Mouse (Mus musculus): Measurements from ENCODE around the gene Nptn. TPM values are rescaled to one million over a fixed set of nuclear protein-coding genes. Genes with fewer than 3 reads are reported as not detected.

The Nptn gene
- 208 and 221 TPM in 2 replicates for polyA plus RNA-seq (2012; rRNA removed)

DNA sequence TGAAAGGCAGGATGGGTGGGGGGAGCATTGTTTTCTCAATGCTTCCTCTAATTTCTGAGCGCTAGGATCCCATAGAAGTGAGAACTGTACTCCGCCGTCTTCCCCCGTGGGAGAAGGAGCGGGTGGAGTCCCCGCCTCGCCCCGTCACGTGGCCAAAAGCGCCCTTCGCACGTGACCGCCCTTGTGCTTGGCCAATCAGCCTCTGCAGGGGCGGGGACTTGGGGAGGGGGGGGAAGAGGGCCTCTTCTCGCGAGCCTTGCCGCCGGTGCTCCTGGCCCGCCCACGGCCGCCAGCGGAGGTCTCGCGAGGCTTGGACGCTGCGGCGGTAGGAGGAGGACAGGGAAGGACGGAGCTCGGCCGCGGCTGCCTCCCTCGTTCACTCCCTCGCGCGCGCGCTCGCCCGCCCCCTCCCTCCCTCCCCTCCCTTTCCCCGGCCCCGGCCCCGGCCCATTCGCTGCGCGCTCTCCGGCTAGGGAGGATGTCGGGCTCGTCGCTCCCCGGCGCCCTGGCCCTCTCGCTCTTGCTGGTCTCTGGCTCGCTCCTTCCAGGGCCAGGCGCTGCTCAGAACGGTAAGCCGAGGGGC is at the start of gene Nptn:
TSS of gene Nptn (plus strand) at position 283 of the 583 bp plus-strand sequence.
- DNase-seq (ENCODE audit: low read depth in 1 of 2, low spot score in 2 of 2) = peak; percentile 96 to 97
- peak within 1 kb of the TSS; percentile 92 for H3K27ac ChIP-seq (ENCODE audit: insufficient read depth, low read length)
- H3K4me1 ChIP-seq (ENCODE audit: control insufficient read depth, insufficient read depth, insufficient read length) = no peaks in the 10 kb centered on the region; the same call in 1 of the 2 replicates
- H3K27me3 ChIP-seq (ENCODE audit: control insufficient read depth, insufficient read depth, low read length) = no peaks in the 10 kb centered on the region
- peak within 1 kb of the TSS; percentile 91 for H3K4me3 ChIP-seq (ENCODE audit: extremely low read depth, insufficient read depth, insufficient read length)
- WGBS = under 1% methylated on average over 36 of the region's 56 CpGs
- TF ChIP-seq CTCF (IDR thresholded peaks at IDR 0.05; ENCODE audit: extremely low read depth, insufficient read depth, insufficient read length, insufficient replicate concordance) (no peak), POLR2A (IDR thresholded peaks at IDR 0.05; ENCODE audit: low read depth, low read length) (peak; percentile 86)
- H3K36me3 ChIP-seq (ENCODE audit: control insufficient read depth, insufficient read depth, low read length) = no peaks in the 10 kb centered on the region

DNA sequence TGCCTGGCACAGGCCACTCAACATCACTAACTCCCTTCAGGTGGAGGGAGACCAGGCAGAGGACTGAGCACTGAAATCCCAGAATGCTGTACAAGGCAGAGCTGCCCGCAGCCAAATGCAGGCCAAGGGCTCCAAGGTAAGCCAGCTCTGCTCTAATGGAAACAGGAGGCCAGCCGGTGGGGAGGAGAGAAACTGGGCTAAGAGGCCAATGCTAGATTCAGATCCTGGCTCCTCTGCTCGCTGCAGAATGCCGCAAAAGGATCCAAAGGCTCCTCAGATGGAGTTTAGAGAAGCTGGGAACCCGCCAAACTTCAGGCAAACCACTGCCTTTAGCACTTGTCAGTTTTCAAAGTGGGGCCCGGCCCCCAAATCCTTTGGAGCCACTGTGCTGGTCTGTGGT is 48.7 kb upstream of the Nptn start:
- Histone ChIP-seq H3K4me3 (ENCODE audit: extremely low read depth, insufficient read depth, insufficient read length) (no peak overlapping the region), H3K36me3 (ENCODE audit: control insufficient read depth, insufficient read depth, low read length) (no peaks in the 10 kb centered on the region), H3K27ac (ENCODE audit: insufficient read depth, low read length) (no peak overlapping the region), H3K27me3 (ENCODE audit: control insufficient read depth, insufficient read depth, low read length) (no peaks in the 10 kb centered on the region), H3K4me1 (ENCODE audit: control insufficient read depth, insufficient read depth, insufficient read length) (peaks cover 23% of the 10 kb centered on the region)
- TF ChIP-seq CTCF (IDR thresholded peaks at IDR 0.05; ENCODE audit: extremely low read depth, insufficient read depth, insufficient read length, insufficient replicate concordance) = no peak
- no peak for TF ChIP-seq POLR2A (IDR thresholded peaks at IDR 0.05; ENCODE audit: low read depth, low read length)
- 91% methylated on average over 6 of the region's 6 CpGs for WGBS
- no peak for DNase-seq (ENCODE audit: low read depth in 1 of 2, low spot score in 2 of 2)

DNA sequence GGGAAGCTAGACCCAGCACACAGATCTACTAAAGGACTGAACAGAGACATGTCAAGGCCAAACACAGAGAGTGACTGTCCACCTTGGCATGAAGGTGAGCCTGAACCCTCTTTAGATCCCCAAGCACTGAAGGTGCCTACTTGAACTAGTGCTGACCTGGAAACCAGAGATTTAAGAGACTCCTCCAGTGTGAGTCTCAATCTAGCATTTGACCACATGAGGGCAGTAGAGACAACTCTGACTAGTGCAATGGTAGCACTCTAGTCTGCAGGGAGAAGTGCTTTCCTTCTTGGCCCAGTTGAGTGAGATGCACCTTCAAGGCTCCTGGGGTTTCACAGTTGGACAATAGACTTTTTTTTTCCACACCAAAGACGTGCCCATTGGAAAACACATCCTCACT is 47.3 kb upstream of the Nptn start:
- 45% methylated on average over 1 of the region's 1 CpGs for WGBS
- H3K27me3 ChIP-seq (ENCODE audit: control insufficient read depth, insufficient read depth, low read length) = no peaks in the 10 kb centered on the region
- H3K4me1 ChIP-seq (ENCODE audit: control insufficient read depth, insufficient read depth, insufficient read length) = peaks cover 25% of the 10 kb centered on the region
- no peak overlapping the region for H3K27ac ChIP-seq (ENCODE audit: insufficient read depth, low read length)
- DNase-seq (ENCODE audit: low read depth in 1 of 2, low spot score in 2 of 2) = peak; percentile 58 to 59
- no peaks in the 10 kb centered on the region for H3K36me3 ChIP-seq (ENCODE audit: control insufficient read depth, insufficient read depth, low read length)
- H3K4me3 ChIP-seq (ENCODE audit: extremely low read depth, insufficient read depth, insufficient read length) = no peak overlapping the region
- no peak for TF ChIP-seq CTCF (IDR thresholded peaks at IDR 0.05; ENCODE audit: extremely low read depth, insufficient read depth, insufficient read length, insufficient replicate concordance)
- TF ChIP-seq POLR2A (IDR thresholded peaks at IDR 0.05; ENCODE audit: low read depth, low read length) = no peak

DNA sequence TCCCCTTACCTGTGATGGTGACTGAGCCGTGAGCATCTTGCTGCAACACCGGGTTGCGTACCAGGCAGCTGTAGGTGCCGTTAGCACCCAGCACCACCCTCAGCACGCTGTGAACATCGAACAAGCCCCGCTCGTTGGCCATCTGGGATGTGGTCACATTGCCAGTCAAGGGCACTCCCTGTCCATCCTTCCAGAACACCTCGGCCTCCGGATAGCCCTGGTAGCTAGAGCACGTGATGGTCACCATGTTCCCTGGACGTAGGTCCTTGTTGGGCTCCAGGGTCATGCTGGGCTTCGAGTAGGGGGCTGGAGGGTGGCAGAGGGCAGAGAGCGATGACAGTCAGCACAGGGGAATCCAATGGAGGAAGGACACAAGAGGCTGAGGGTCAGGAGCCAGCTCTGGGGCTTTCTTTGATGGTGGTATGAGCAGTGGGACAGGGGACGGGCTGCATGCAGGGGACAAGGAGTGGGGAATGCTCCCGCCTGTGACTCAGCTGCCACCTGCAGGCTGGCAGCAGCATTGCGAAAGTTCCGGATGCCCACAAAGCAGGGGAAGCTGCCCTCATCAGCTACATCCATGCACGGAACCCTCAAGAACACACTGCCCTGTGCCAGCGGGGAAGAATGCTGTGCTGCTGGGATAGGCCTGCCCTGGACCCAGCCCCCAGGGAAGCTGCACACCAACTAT is 46.4 kb upstream of the Nptn start:
- Histone ChIP-seq H3K36me3 (ENCODE audit: control insufficient read depth, insufficient read depth, low read length) (no peaks in the 10 kb centered on the region), H3K27me3 (ENCODE audit: control insufficient read depth, insufficient read depth, low read length) (no peaks in the 10 kb centered on the region), H3K27ac (ENCODE audit: insufficient read depth, low read length) (no peak overlapping the region), H3K4me3 (ENCODE audit: extremely low read depth, insufficient read depth, insufficient read length) (no peak overlapping the region; the same call in 1 of the 2 replicates), H3K4me1 (ENCODE audit: control insufficient read depth, insufficient read depth, insufficient read length) (peaks cover 25% of the 10 kb centered on the region)
- no peak for TF ChIP-seq POLR2A (IDR thresholded peaks at IDR 0.05; ENCODE audit: low read depth, low read length)
- TF ChIP-seq CTCF (IDR thresholded peaks at IDR 0.05; ENCODE audit: extremely low read depth, insufficient read depth, insufficient read length, insufficient replicate concordance) = peak; percentile 89
- peak in 1 of 2 experiments; percentile 57 for DNase-seq (ENCODE audit: low read depth in 1 of 2, low spot score in 2 of 2)
- 64% methylated on average over 20 of the region's 20 CpGs for WGBS

DNA sequence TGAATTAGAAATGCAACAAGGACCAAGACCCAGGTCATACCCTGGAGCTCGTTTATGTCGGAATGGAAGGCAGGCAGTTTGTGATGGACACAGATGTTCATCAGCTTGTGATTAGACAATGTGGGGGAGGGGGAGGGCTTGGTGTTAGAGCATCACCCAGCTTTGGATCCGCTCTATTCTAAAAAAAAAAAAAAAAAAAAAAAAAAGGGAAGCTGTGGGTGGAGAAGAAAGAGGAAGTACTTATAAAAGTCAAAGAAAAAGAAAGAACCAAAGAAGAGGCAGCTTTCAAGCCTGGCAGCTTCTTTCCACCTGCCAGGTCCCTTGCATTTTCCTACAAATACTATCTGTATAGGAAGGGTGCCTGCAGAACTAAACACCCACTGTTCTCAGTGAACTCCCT is 44.3 kb upstream of the Nptn start:
- no peaks in the 10 kb centered on the region for H3K36me3 ChIP-seq (ENCODE audit: control insufficient read depth, insufficient read depth, low read length)
- WGBS = 2% methylated on average over 3 of the region's 3 CpGs
- DNase-seq (ENCODE audit: low read depth in 1 of 2, low spot score in 2 of 2) = peak; percentile 26 to 68
- H3K4me3 ChIP-seq (ENCODE audit: extremely low read depth, insufficient read depth, insufficient read length) = peak overlapping the region; percentile 39; the same call in 1 of the 2 replicates
- no peaks in the 10 kb centered on the region for H3K27me3 ChIP-seq (ENCODE audit: control insufficient read depth, insufficient read depth, low read length)
- peak overlapping the region; percentile 60 for H3K27ac ChIP-seq (ENCODE audit: insufficient read depth, low read length)
- TF ChIP-seq CTCF (IDR thresholded peaks at IDR 0.05; ENCODE audit: extremely low read depth, insufficient read depth, insufficient read length, insufficient replicate concordance) (no peak), POLR2A (IDR thresholded peaks at IDR 0.05; ENCODE audit: low read depth, low read length) (no peak)
- peaks cover 32% of the 10 kb centered on the region for H3K4me1 ChIP-seq (ENCODE audit: control insufficient read depth, insufficient read depth, insufficient read length)

DNA sequence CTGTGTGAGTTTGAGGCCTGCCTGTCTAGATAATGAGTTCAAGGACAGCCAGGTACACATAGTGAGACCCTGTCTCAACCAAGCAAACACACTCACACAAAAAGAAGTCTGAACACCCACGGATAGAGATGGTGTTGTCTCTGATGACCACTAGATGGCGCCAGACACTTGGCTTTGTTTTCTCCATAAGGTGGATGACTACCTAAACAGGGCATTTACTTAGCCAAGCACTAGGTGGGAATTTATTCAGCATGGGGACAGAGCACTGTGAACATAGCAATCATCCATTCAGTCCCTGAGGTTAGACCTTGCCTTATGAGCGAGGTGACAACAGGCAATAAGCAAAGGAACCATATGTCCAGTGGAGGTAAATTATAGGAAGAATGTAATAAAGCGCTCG is 42.2 kb upstream of the Nptn start:
- 50% methylated on average over 5 of the region's 5 CpGs for WGBS
- TF ChIP-seq POLR2A (IDR thresholded peaks at IDR 0.05; ENCODE audit: low read depth, low read length) (no peak), CTCF (IDR thresholded peaks at IDR 0.05; ENCODE audit: extremely low read depth, insufficient read depth, insufficient read length, insufficient replicate concordance) (peak; percentile 75; the same call in 1 of the 2 replicates)

DNA sequence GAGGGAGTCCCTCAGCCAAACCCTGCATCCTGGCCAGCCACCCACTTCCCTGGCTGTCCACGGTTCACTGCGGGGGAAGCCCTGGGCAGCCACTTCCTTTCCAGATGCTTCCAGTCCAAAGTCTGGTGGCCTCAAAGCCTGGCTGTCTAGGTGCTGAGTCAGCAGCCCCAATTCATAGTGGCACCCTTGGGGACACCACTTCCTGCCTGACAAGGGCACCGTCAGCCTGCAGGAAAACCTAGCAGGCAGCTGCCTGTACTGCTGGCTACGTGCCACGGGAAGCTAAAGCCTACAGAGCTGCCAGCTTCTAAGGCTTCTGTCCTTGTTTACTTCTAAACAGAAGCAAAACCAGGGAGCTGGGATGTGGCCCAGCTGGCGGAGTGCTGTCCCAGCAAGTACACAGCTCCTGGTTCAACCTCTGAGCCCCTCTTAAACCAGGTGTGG is 40.1 kb upstream of the Nptn start:
- Histone ChIP-seq H3K4me1 (ENCODE audit: control insufficient read depth, insufficient read depth, insufficient read length) (peaks cover 19% of the 10 kb centered on the region), H3K4me3 (ENCODE audit: extremely low read depth, insufficient read depth, insufficient read length) (no peak overlapping the region), H3K36me3 (ENCODE audit: control insufficient read depth, insufficient read depth, low read length) (no peaks in the 10 kb centered on the region), H3K27me3 (ENCODE audit: control insufficient read depth, insufficient read depth, low read length) (no peaks in the 10 kb centered on the region), H3K27ac (ENCODE audit: insufficient read depth, low read length) (no peak overlapping the region)
- DNase-seq (ENCODE audit: low read depth in 1 of 2, low spot score in 2 of 2) = peak in 1 of 2 experiments; percentile 43
- 5% methylated on average over 6 of the region's 6 CpGs for WGBS
- TF ChIP-seq POLR2A (IDR thresholded peaks at IDR 0.05; ENCODE audit: low read depth, low read length) (no peak), CTCF (IDR thresholded peaks at IDR 0.05; ENCODE audit: extremely low read depth, insufficient read depth, insufficient read length, insufficient replicate concordance) (no peak)

More for the DNA sequence above, 42.2 kb upstream of the Nptn start:
- Histone ChIP-seq H3K27me3 (ENCODE audit: control insufficient read depth, insufficient read depth, low read length) (no peaks in the 10 kb centered on the region), H3K36me3 (ENCODE audit: control insufficient read depth, insufficient read depth, low read length) (no peaks in the 10 kb centered on the region), H3K4me1 (ENCODE audit: control insufficient read depth, insufficient read depth, insufficient read length) (peaks cover 32% of the 10 kb centered on the region), H3K4me3 (ENCODE audit: extremely low read depth, insufficient read depth, insufficient read length) (no peak overlapping the region), H3K27ac (ENCODE audit: insufficient read depth, low read length) (no peak overlapping the region)
- DNase-seq (ENCODE audit: low read depth in 1 of 2, low spot score in 2 of 2) = peak; percentile 37 to 50

Data from spleen, adult 2 months (tissue).